Mouse (Mus musculus) embryo, embryonic 9.5 days (tissue): ENCODE measurements around the gene Lrrfip2.

Experiments
- DNase-seq: peaks from one replicate; pipeline ENCODE4 v3.0.0-alpha.2; 2017; ENCODE audit errors: extremely low spot score

The Lrrfip2 gene

DNA sequence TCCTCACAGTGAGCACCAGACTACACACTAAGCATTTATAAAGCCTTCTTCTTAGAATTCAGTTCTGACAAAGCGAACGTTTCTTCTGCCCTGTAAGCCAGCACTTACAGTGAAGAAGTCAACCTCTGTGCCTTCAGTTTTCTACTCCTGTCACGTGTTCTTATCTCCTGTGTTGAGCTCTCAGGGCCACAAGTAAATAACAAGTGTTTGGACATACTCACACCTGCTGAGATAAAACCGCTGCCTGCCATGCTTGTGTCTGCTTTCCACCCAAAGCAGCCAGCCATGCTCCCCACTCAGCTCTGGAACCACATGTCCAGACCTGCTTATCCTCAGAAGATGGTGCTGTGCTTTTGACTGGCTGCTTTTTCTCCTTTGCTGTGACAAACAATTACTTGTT lies 49.2 kb downstream of the Lrrfip2 start:
- DNase-seq, result no peak

DNA sequence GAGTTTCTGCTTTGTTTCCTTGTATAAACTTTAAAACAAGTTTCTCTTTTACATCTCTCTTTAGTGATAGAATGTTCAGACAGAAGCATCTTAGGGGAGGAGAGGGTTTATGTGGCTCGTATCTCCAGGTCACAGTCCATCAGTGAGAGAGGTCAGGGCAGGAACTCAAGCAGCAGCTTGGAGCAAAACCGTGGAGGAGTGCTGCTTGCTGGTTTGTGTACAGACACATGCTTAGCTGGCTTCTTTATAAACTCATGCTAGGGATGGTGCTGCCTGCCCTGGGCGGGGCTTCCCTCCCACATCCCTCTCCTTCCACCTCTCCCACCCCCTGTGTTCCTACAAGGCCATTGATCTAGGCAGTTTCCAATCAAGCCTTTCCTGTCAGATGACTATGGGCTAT lies 53.0 kb downstream of the Lrrfip2 start:
- DNase-seq, result no peak

DNA sequence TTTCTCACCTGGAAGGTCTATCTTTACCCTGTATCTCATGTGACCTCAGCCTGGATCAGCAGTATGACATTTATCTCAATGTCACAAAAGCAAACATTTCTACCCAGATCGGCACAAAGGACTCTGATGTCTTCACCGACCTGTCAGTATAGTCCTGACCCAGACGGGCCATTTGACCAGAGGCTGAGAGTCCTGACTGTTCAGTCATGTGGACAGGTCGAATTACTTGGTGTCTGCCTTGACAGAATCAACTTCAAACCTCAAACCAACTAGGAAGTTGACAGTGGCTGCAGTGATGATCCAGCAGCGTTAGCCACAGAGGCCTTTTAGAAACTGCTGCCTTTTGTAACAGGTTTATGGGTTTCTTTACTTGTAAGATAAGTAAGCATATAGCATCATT lies 56.7 kb downstream of the Lrrfip2 start:
- DNase-seq, result no peak

DNA sequence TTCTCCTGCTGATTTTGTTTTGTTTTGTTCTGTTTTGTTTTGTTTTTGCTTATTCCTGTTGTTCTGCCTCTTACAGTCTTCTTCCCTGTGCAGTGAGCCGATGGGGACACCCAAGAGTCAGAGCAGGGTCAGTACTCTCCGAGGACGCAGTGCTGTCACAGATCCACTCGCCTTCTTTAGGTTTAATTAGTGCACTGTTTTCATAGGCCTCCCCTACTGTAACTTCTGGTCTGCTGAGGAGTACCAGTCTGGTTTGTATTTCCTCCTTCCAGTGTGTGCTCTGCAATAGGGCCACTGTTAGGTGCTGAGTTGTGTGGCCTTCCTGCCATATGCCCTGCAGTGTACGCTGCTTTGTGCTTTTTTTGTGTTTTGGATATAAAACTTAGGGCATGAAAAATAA lies 61.6 kb downstream of the Lrrfip2 start:
- DNase-seq, result no peak

DNA sequence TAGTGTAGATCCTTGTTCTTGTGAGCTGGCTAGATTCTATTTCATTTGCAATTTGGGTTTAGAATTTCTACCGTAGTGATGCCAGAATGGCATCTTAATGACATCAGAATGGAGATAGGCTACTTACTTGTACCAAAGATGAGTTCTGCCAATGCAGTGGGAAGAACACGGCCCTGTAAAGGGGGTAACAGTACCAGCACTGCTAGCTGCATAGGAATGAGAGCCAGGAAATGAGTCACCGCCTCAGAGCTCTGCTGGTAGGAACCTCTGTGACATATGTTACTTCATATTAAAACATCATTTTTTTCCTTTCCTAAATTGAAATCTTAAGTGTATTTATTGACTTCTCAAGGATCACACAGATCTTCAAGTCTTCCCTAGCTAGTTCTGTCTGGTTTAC lies 64.8 kb downstream of the Lrrfip2 start:
- no peak for DNase-seq

DNA sequence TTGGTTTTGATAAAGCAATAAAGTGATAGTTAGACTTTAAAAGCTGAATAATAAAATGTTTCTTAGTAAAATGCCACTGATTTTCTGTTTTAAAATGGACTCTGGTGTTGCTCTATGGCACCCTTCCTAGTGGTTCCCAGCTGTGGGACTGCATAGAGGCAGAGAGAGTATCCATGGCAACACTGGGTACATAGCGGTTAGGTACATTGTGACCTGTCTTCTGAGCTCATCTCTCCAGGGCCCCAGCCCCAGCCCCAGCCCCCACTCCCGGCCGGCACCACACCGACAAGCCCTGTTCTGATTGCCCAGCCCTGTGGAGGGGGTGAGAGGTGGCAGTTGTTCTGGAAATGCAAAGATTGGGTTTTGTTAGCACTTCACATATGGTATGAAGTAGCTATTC lies 67.5 kb downstream of the Lrrfip2 start:
- no peak for DNase-seq

DNA sequence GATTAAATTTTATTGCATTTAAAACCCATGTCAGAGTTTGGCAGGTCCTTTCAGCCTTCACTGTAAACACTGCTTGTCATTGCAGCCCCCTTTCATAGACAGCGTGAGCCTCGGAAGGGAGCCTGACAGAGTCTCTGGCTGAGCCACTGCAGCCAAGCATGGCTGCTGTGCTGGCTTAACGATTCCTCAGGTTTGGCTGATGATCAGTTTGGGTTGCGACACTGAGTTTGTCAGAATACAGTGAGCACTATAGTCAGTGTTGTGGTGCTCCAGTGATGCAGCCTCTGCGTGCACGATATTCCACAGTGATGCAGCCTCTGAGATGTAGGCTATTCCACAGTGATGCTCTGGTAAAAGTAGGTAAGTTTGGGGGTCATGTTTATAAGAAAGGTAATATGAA lies 69.5 kb downstream of the Lrrfip2 start:
- no peak for DNase-seq

DNA sequence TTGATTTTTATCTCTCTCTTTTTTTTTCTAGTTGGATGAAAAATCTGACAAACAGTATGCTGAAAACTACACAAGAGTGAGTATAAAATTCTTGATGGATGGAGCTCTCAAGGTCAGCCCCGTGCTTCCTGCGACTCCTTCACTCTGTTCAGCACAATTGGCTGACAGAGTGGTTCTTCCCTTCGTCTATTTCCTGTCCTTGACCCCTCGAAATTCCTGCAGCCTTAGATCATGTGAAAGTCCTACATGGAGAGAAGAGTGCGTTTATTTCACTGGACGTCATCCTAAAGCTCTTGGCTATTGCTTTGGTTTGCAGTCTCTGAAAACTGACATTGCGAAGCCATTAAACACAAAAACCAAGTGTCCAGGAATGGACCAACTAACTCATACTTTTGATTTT lies 71.3 kb downstream of the Lrrfip2 start:
- DNase-seq, result no peak

DNA sequence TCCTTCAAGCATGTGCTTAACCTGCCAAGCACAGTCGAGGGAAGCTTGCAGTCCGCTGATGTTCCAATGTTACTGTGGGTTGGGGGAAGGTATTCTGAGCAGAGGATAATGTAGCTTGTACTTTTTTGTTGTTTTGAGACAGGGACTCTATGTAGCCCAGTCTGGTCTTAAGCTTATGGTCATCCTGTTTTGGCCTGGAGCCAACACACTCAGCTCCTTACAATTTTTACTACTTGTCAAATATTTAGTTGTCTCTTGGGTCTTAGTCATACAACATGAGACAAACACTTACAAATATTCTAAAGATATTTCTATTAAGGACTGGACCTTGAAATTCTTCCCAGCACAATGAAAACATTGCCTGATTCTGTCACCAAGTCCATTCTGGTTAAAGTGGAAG lies 75.8 kb downstream of the Lrrfip2 start:
- no peak for DNase-seq

DNA sequence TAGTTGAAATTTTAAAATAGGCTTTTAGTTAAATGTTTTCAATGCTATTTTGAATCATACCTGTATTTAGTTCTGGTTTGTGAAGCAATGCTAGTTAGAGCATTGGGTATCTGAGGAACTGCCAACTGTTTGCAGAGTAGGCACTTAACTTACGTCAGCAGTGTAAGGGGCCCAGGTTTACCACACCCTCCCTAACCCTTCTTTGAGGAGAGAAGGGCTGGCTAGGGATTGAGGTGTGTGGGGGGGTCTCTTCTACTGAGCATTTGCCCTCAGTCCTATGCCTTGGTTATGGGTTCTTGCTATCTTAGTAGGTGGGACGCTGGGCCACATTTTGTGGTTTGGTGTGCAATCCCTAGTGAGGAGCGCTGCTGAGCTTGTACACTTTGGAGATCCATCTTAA lies 79.7 kb downstream of the Lrrfip2 start:
- no peak for DNase-seq

DNA sequence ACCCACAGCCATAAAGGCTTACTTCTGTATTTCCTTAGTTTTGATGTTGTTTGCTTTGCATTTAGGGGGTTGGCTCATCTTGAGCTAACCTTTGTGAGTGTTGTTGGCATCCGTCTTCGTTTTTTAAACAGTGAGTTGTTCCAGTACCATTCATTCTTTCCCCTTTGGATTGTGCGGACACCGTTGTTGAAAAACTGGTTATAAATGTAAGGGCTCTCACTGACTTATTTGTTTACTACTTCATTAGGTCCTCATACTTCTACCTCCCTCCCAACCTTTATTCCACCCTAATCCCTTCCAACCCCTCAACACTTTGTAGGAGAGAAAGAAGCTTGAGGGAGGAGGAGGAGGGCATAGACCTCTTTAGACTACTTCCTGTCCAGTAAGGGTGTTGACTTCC lies 80.3 kb downstream of the Lrrfip2 start:
- DNase-seq, result no peak

DNA sequence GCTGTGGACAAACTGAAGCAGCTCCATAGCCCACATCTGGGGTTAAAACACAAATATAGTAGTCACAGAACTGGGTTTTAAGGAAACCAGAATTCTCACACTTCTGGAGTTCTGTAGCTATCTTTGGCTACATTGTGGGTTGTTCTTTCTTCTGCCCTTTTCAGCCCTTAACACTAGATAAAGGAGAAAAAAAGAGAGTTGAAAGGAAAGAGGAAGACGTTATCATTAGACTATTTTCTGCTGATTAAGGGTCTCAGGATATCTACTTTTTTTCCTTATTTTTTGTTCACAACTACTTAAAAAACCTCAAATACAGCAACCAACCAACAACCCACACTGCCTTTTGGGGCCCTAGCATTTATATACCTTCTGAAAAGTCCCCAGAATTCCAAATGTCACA lies 80.9 kb downstream of the Lrrfip2 start:
- DNase-seq, result no peak

DNA sequence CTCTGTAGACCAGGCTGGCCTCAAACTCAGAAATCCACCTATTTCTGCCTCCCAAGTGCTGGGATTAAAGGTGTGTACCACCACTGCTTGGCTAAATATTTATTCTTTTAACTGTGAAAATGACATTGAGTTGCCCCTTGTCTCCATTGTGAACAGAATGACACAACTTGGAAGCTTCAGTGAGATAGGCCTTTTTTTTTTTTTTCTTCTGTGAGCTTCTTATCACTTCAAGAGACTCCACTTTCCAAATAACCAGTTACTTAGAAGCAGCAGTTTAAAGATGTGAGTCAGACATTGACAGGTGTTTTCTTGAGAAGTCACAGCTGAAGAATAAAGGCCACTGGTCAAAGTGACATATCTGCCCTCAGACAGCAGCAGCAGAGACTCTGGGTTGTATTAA lies 82.8 kb downstream of the Lrrfip2 start:
- no peak for DNase-seq

DNA sequence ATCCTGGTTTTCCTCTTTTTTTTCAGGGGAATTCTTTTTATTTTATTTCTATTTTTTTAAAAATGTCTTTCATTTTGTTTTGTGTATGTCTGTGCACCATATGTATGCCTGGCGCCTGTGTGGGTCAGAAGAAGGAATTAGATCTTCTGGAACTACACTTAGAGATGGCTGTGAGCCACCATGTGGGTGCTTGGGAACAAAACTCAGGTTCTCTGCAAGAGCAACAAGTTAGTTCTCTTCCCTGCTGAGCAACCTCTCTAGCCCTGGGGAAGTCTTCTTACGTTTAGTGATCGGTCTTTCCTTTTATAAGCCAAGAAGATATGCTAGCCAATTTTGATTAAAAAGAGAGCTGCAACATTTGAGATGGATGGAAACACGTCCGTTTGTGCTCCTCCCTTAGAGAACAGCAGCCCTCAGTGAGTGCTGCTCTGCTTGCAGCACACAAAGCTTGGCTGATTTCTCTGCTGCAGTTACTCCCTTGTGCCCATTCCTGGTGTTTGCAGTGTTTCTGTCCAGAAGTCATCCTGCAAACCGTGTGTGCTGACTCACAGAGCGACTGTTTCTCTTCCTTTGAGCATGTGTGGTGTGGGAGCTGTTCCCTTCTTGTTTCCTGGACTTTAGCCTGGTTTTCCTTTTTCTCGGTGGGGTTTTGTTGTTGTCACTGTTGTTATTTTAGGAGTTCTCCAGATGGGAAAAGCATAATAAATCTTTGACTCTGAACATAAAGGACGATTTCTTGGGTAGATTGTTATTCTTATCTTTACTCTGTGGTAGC lies 87.4 kb downstream of the Lrrfip2 start:
- DNase-seq, result no peak

DNA sequence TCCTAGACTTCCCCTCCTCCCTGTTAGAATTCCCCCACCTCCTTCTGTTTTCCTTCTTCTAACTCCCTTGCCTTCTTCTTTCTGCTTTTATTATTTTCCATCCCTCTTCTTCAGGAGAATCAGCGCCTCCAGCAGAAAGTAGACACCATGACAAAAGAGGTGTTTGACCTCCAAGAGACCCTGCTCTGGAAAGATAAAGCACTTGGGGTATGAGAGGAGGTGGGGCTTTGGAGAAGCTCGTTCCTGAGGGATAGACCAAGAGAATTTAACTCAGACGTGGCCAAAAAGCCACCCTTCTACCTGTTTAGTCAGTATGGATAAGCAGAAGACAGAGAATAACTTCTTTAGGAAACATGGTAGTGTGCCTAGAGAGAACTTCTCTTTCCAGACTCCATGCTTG lies 90.3 kb downstream of the Lrrfip2 start:
- DNase-seq, result no peak

DNA sequence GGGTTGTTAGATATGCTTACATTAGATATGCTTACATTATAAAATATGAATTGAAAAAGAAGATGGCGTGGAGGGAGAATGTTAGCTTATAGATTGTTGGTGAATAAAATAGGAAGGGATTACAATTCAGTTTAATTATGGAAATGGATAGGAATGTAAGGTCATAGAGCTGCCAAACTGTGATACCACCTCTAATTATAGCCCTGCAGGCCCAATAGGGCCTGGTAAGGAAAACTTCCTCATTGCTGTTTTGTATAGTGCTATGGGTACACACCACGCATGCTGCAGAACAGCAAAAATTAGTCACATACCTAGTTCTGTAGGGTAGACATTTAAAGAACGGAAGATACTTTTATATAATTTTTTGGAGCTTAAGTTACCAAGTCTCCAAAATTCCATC lies 90.8 kb downstream of the Lrrfip2 start:
- DNase-seq, result no peak

DNA sequence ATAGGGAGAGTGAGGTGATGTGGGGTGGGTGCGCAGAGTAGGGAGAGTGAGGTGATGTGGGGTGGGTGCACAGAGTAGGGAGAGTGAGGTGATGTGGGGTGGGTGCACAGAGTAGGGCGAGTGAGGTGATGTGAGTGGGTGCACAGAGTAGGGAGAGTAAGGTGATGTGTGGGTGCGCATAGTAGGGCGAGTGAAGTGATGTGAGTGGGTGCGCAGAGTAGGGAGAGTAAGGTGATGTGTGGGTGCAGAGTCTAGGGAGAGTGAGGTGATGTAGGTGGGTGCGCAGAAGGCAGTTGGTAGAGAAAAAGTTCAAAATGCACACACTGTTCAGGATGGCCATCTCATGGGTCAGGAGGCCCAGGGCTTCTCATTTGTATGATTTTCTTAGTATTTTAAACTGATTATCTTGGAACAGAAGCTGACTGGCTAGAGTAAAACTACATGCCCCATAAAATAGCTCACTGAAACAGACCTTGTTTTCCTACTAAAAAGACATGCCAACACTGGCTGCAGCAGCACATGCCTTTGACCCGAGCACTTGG lies 91.8 kb downstream of the Lrrfip2 start:
- DNase-seq, result no peak

DNA sequence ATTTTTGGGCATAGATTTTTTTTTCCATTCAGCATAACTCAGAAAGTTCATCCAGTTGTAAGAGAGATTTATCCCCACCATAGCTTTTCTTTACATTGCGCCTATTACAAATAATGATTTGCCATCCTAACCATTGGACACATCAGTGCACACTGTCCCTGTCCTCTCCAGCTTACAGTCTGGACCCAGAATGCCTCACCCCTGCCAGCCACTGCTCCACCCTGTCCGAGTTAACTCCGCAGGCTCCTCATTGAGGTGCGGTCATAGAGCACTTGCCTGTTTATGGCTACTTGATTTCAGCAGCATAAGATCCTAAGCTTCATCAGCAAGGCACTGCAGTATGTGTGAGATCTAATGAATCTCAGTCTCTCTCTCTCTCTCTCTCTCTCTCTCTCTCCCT lies 93.0 kb downstream of the Lrrfip2 start:
- no peak for DNase-seq

DNA sequence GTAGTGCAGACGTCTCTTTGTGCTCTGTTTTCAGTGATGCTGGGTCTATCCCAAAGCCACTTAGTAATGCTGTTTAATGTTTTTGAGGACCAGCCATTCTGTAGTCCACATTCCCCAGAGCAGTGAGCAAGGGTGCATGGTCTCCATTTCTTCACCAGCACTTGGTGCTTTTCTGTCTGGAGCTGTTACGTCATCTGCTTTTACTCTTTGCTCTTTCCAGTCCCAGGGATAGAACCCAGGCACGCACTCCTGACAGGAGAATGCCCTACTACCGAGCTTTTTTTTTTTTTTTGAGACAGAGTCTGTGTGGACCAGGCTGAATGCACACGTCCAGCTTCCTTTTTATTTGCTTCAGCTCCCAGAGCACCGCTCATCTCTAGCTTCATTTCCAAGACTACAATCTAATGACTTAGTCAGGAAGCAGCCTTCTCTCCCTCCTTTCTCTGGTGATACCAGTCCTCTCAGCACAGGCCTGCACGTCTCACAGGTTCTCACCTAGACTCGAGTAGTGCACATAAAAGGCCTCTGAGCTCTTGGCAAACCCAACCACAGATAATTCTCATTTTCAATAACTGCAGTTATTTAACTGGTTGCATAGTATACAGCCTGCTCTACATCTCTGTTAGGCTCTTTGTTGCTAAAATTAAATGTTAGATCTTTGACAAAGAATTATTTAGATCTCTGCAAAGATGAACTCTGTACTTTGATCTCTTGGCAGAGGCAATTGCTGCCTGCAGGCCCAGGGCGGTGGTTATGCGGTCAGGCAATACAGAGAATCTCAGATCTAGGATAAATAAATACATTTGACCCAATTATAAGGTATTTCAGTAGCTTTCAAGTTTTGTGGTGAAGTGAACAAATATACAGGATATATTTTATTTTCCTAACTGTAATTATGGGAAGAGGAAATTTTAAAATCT lies 94.0 kb downstream of the Lrrfip2 start:
- DNase-seq, result no peak

DNA sequence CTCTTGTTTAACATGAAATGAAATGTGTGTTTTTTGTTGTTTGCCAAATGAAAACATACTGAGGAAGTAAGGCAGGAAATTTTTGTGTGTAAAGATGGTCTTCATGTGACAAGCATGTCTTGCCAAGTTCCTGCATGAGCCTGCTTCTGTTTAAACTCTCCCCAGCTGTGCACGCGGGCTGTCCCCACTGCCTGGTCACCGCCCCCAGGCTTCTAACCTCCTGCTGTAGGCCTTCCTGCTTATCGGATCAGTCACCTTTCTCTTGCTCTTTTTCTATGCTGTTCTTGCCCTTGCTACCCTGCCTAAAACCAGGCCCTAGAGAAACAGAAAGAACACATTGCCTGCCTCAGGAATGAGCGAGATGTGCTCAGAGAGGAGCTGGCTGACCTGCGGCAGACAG lies 96.1 kb downstream of the Lrrfip2 start:
- no peak for DNase-seq

DNA sequence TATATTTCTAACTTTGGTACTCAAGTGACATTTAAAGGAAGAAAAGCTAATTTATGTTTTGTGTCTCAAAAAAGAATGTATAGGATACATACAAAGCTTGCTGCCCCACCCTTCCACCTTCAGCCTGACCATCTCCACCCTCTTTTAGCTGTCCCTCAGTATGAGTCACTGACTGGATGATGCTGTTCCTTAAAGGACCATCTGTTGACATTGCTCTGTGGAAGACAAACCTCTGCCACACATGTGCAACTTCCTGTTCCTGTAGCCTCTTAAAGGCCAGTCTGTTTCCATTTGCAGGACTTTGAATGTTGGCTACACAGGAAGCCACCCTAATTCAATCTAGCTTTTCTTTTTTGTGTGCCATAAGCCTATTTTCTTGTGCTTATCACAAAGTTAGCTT lies 99.0 kb downstream of the Lrrfip2 start:
- DNase-seq, result no peak

DNA sequence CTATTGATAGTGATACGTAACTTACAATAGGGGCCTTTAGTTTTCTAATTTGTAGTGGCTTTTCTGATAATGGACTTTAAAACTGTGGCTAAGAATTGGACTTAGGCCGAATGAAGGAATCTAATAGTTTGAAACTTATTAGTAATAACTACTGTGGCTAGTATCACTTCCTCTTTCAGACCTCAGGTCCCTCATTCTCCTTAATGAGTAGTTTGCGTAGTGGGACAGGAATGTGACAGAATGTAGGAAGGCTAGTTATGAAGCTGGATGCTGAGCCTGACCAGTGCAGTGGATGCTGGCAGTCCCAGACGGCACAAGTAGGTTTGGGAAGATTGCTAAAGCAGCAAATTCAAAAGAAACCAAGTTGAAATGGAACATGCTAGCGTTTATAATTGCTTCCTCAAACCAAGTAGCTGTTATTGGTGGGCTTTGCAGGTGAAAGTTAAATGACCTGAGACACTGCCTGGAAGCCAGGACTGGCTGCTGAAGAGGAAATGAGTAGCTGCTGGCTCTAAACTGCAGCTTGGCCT lies 103.2 kb downstream of the Lrrfip2 start:
- no peak for DNase-seq

DNA sequence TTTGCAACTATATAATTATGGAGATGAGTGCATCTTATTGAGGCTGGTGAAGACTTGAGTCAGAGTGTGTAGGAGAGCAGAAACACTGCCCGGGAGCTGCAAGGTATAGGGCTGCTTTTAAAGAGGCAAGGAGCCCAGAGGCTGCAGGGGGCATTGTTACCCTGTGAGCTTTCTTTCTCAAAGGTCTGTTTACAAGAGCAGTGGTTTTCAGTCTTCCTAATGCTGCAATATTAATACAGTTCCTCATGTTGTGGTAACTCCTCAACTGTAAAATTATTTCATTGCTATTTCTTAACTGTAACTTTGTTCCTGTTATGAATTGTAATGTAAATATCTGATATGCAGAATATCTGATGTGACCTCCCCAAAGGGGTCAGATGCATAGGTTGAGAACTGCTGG lies 104.2 kb downstream of the Lrrfip2 start:
- no peak for DNase-seq
